Mouse (Mus musculus) kidney, embryonic 16.5 days (tissue): ENCODE measurements around the gene Fam78b. TPM values are rescaled to one million over a fixed set of nuclear protein-coding genes. Genes with fewer than 3 reads are reported as not detected.
A peak's percentile ranks its signal among the peaks of the same experiment; 100 is the strongest.

Experiments
- ATAC-seq: fragments of 200-750 bp; cut with Nextera tagmentation; 2 replicates; pipeline ENCODE4 v1.8.0; 2017; ENCODE audit warnings: moderate TSS enrichment; ENCODE audit not compliant: low FRiP score, low TSS enrichment
- H3K27ac ChIP-seq: fragments of 300-500 bp; sonication (generic); 2 replicates; pipeline ENCODE4 v1.5.1; 2014; ENCODE audit warnings: low read length
- H3K27me3 ChIP-seq: fragments of 300-500 bp; sonication (generic); 2 replicates; pipeline ENCODE4 v1.6.1; 2014; ENCODE audit warnings: low read length, control low read depth, mixed read lengths; ENCODE audit not compliant: insufficient read depth
- H3K36me3 ChIP-seq: fragments of 300-500 bp; sonication (generic); 2 replicates; pipeline ENCODE4 v1.6.1; 2014; ENCODE audit warnings: low read length, control low read depth, mixed read lengths; ENCODE audit not compliant: insufficient read depth
- H3K4me1 ChIP-seq: fragments of 300-500 bp; sonication (generic); 2 replicates; pipeline ENCODE4 v1.6.1; 2014; ENCODE audit warnings: low read length, control low read depth, mixed read lengths; ENCODE audit not compliant: insufficient read depth
- H3K4me2 ChIP-seq: fragments of 300-500 bp; sonication (generic); replicated peaks from 2 replicates; pipeline ENCODE4 v1.6.1; 2014; ENCODE audit warnings: low read depth, low read length
- H3K4me3 ChIP-seq: fragments of 300-500 bp; sonication (generic); 2 replicates; pipeline ENCODE4 v1.5.1; 2014; ENCODE audit warnings: mild to moderate bottlenecking, low read length
- H3K9ac ChIP-seq: fragments of 300-500 bp; sonication (generic); replicated peaks from 2 replicates; pipeline ENCODE4 v1.6.1; 2014; ENCODE audit warnings: low read length
- H3K9me3 ChIP-seq: fragments of 300-500 bp; sonication (generic); 2 replicates; pipeline ENCODE4 v1.6.1; 2016; ENCODE audit warnings: low read length, control low read depth
- WGBS: fragments of 180-500 bp; shearing (Covaris S2); extraction: QIAGEN DNeasy Blood & Tissue Kit; methylation state at CpG from one replicate; pipeline ENCODE4 v1.1.7; 2014; 5-methylcytosine and 5-hydroxymethylcytosine counted together
- polyA plus RNA-seq: library from polyadenylated mRNA; unstranded; fragments of >200 nt; fragmentation: Nextera tagmentation; extraction: Ambion mirVana; gene quantifications from 2 replicates; pipeline ENCODE4 v1.2.1, GENCODE M21; 2015

The Fam78b gene
- polyA plus RNA-seq, 1 experiment from 2014 or later: 0.34 TPM

DNA sequence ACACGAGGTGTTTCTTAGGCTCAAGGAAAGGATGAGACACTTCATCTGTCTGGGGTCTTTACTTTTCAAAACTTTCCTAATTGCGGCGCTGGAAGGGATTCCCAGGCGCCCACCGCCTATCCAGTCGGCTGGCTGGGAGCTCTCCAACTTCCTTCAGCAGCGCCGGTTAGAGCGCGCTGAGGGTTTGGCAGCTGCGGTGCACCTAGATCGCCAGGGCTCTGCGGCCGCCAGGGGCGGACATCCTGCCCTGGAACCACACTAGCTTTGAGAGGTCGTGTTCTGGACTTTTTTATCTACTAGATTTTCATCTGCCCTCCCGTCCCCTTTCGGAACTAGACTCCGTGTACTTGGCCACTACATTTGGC, 1.3 kb downstream of the Fam78b start:
- Histone ChIP-seq H3K27me3 (peaks cover 25% of the 10 kb centered on the region), H3K4me3 (peak overlapping the region; percentile 68), H3K9me3 (no peaks in the 10 kb centered on the region), H3K9ac (no peak overlapping the region), H3K4me1 (peaks cover 18% of the 10 kb centered on the region), H3K27ac (no peak overlapping the region), H3K4me2 (peak overlapping the region; percentile 96), H3K36me3 (no peaks in the 10 kb centered on the region)
- ATAC-seq: peak; percentile 46
- WGBS: under 1% methylated on average over 19 of the region's 19 CpGs

DNA sequence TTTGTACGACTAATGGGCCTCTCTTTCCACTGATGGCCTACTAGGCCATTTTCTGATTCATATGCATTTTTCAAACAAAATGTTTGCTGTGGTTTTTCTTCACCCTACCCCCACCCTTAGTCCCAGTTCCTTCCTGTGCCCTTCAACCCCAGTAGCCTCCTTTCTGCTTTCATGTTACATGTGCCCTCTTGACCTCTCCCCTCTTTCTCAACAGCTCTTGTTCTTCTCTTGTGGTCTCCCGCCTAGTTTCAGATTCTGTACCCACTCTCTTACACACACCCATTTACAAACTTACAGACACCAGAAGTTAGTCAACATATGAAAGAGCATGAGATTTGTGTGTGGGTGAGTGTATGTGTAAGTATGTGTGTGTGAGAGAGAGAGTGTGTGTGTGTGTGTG, 3.4 kb downstream of the Fam78b start:
- no peaks in the 10 kb centered on the region for H3K9me3 ChIP-seq
- H3K27ac ChIP-seq: no peak overlapping the region
- no peak for ATAC-seq
- no peak overlapping the region for H3K9ac ChIP-seq
- no peak overlapping the region for H3K4me2 ChIP-seq
- H3K4me3 ChIP-seq: no peak overlapping the region
- H3K27me3 ChIP-seq: peaks cover 25% of the 10 kb centered on the region
- H3K36me3 ChIP-seq: no peaks in the 10 kb centered on the region
- WGBS: 76% methylated on average over 2 of the region's 2 CpGs
- H3K4me1 ChIP-seq: peaks cover 30% of the 10 kb centered on the region

DNA sequence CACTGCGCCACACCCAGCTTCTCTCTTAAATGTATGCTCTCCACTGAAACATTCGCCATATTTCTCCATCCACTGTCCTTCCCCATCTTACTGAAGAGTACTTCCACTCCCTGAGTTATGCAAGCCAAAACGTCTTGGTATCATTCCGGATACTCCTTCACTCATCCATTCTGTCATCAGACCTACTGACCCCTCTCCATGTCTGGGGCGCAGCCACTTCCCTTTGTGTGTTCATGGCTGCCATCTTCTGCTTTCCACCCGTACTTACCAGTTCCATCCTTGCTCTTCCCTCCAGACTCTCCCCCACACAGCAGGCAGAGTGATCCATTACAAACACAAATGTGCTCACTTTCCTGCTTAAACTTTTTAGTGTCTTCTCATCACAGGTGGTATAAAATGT, 6.1 kb downstream of the Fam78b start:
- ATAC-seq: no peak
- WGBS: 69% methylated on average over 6 of the region's 6 CpGs
- Histone ChIP-seq H3K27ac (no peak overlapping the region), H3K4me3 (no peak overlapping the region), H3K4me1 (peaks cover 16% of the 10 kb centered on the region), H3K27me3 (peaks cover 12% of the 10 kb centered on the region), H3K36me3 (no peaks in the 10 kb centered on the region), H3K4me2 (no peak overlapping the region), H3K9ac (no peak overlapping the region), H3K9me3 (no peaks in the 10 kb centered on the region)

DNA sequence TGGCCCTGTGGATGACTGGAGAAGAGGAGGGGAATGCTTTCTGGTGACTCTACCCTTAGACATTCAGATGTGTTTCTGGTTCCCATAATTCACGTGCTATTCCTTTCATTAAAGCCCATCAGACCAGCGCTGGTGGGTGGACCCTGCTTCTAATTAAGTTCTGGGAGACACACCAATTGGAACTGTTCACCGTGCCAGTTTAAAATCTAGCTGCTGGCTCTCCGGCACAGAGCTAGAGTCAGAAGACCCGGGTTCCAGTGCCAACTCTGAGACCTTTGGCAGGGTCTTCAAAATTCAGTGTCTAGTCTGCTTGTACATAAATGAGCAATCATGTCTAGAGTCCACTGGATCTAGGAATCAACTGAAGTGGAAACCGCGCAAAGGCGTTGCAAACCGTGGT, 9.0 kb downstream of the Fam78b start:
- Histone ChIP-seq H3K4me3 (no peak overlapping the region), H3K36me3 (no peaks in the 10 kb centered on the region), H3K9me3 (no peaks in the 10 kb centered on the region), H3K27ac (no peak overlapping the region), H3K4me2 (no peak overlapping the region), H3K27me3 (no peaks in the 10 kb centered on the region), H3K9ac (no peak overlapping the region), H3K4me1 (peaks cover 17% of the 10 kb centered on the region)
- ATAC-seq: no peak
- 91% methylated on average over 9 of the region's 9 CpGs for WGBS

DNA sequence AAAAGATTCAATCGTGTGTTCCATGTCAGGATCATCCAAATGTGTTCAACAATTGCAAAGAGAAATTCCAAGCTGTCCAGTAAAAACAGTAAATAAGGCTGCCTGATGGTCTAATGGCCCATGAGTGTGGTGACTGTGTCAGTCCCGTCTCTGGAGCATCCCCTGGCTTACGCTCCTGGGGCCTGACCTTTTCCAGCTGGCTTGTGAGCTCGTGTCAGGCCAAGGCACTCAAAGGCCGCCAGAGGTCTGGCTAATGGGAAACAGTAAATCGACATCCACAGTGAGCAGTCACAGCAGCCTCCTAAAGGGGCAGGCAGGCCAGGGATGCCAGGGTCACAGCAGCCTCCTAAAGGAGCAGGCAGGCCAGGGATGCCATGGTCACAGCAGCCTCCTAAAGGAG, 10.1 kb downstream of the Fam78b start:
- Histone ChIP-seq H3K9ac (no peak overlapping the region), H3K27ac (no peak overlapping the region), H3K4me3 (no peak overlapping the region), H3K27me3 (no peaks in the 10 kb centered on the region), H3K36me3 (no peaks in the 10 kb centered on the region), H3K4me1 (peaks cover 17% of the 10 kb centered on the region), H3K9me3 (no peaks in the 10 kb centered on the region), H3K4me2 (no peak overlapping the region)
- WGBS: 29% methylated on average over 6 of the region's 6 CpGs
- ATAC-seq: no peak

DNA sequence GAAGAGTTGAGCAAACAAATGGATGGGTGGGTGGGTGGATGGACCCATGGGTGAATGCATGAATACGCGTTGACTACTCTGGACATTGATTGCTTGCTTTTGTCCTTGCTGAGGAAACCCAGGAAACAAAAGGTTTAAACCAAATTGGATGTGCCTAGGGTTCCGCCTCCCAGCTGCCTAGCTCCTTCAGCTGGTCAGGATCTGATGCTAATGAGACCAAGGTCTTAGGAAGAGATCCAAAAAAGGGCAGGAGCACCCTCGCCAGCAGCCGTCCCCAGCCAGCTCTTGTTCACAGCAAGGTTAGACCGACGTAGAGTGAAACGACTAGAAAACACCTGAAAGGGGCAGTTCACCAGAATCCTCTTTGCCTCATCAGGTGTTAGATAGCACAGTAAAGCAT, 11.4 kb downstream of the Fam78b start:
- Histone ChIP-seq H3K36me3 (no peaks in the 10 kb centered on the region), H3K9me3 (no peaks in the 10 kb centered on the region), H3K4me1 (peaks cover 17% of the 10 kb centered on the region), H3K27ac (no peak overlapping the region), H3K9ac (no peak overlapping the region), H3K4me3 (no peak overlapping the region), H3K4me2 (no peak overlapping the region), H3K27me3 (no peaks in the 10 kb centered on the region)
- no peak for ATAC-seq
- WGBS: 90% methylated on average over 8 of the region's 8 CpGs

DNA sequence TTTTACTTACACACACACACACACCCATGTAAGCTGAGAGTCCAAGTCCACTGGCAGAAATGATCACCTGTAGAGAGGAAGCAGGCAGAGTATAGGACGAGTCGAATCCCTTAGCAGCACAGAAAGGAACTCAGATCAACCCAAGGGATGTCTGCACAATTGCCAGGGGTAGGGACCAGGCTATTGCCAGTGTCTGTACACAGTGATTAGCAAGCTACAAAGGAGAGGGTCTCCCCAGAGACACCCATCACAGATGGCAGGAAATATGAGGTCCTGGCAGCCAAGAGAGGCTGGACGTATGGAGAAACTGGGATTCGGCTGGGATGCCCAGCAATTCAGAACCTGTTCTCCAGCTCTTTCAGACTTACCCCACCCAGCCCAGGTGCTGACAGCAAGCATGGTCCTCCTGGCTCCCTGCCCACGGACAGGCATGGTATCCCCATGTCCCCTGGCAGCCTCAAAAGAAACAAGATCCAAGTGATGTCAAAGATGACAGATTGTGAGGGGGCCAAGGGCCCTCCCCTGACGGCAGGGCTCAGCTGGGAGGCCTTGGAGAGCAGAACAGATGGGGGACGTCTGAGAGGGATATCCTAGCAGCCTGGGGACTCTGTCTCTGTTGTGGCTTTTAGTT, 12.1 kb downstream of the Fam78b start:
- WGBS: 29% methylated on average over 7 of the region's 7 CpGs
- peak; percentile 77 for ATAC-seq

DNA sequence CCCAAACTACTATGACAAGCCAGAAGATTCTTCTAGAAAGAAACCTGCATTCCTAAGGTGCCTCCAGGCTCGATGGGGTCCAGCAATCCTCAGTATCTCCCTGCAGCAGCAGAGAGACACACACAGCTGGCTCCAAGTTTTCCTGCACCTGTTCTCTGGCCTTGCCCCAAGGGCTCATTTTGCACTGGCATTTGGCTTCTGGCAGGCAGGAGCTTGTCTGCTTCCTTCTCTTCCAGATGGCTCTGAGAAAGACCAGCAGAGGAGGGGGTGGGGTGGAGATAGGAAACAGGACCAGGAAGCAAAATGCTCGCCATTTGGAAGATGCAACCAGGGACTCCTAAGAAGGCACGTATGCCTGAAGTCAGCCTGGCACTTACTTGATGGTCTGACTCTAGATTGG, 15.1 kb downstream of the Fam78b start:
- Histone ChIP-seq H3K9ac (no peak overlapping the region), H3K36me3 (no peaks in the 10 kb centered on the region), H3K4me2 (no peak overlapping the region), H3K27ac (no peak overlapping the region), H3K9me3 (no peaks in the 10 kb centered on the region; the same call in 1 of the 2 replicates), H3K4me3 (no peak overlapping the region), H3K27me3 (no peaks in the 10 kb centered on the region), H3K4me1 (0 out of 2 replicates have a peak, but pooled peaks cover 4% of the 10 kb centered on the region)
- 55% methylated on average over 3 of the region's 3 CpGs for WGBS
- ATAC-seq: no peak

More for the DNA sequence above, 12.1 kb downstream of the Fam78b start:
- Histone ChIP-seq H3K27ac (no peak overlapping the region), H3K4me3 (no peak overlapping the region), H3K4me1 (peaks cover 17% of the 10 kb centered on the region), H3K9ac (no peak overlapping the region), H3K27me3 (no peaks in the 10 kb centered on the region), H3K36me3 (no peaks in the 10 kb centered on the region), H3K4me2 (no peak overlapping the region), H3K9me3 (no peaks in the 10 kb centered on the region)

DNA sequence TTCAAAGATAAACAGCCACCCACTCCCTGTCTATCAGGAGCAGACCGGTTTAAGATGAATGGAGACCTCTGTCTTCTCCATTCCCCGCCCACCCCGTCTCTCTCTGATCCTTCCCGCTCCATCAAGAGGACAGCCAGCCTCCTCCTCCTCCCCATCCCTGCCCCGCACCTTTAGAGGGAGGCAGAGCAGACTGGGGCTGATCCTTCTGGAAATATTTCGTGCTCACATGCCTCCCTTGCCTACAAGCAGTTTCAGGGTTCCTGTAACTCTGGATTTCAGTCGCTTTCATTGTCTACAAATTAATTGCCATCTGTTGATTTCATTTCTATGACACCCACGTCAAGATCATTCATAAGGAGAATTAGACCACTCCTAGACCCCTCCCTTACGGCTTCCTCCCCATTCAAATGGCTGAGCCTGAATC, 20.8 kb downstream of the Fam78b start:
- no peaks in the 10 kb centered on the region for H3K36me3 ChIP-seq
- no peak overlapping the region for H3K4me3 ChIP-seq
- H3K27ac ChIP-seq: no peak overlapping the region
- H3K4me1 ChIP-seq: peaks cover 8% of the 10 kb centered on the region; the same call in 1 of the 2 replicates
- ATAC-seq: peak; percentile 68
- WGBS: 18% methylated on average over 9 of the region's 9 CpGs
- peaks cover under 1% of the 10 kb centered on the region for H3K9me3 ChIP-seq
- no peaks in the 10 kb centered on the region for H3K27me3 ChIP-seq
- H3K4me2 ChIP-seq: no peak overlapping the region
- no peak overlapping the region for H3K9ac ChIP-seq

DNA sequence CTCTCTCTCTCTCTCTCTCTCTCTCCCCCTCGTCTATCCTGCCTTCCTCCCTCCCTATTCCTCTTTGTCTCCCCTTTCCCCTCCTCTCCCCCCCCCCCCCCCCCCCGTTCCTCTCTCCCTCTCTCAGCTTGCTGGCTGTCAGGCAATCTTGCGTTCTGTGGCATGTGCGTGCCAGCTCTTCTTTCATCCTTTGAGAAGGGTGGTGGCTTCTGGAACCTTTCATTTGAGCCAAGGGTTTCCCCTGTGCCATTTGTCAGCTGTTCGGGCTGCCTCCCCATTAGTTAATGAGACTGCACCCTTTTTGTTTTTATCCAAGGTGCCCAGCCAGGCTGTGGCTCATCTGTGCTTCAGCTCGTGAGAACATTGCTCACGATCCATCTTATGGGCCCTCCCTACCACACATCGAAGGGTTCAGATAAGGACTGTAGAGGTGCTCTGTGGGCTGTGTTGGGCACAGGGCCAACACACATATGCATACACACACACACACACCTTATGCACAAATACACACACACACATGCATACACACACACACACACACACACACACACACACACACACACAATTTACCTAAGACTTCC, 21.4 kb downstream of the Fam78b start:
- ATAC-seq: no peak
- Histone ChIP-seq H3K4me3 (no peak overlapping the region), H3K4me1 (peaks cover 8% of the 10 kb centered on the region; the same call in 1 of the 2 replicates), H3K4me2 (no peak overlapping the region), H3K9ac (no peak overlapping the region), H3K36me3 (no peaks in the 10 kb centered on the region), H3K9me3 (peaks cover 6% of the 10 kb centered on the region), H3K27me3 (no peaks in the 10 kb centered on the region), H3K27ac (no peak overlapping the region)
- WGBS: 30% methylated on average over 7 of the region's 8 CpGs
